Mouse (Mus musculus) olfactory bulb, adult 2 months (tissue): ENCODE results near the gene Rbm14. TPM values are rescaled to one million over a fixed set of nuclear protein-coding genes. Genes with fewer than 3 reads are reported as not detected.
"Not testable (repeated sequence)": the region's sequence is repeated elsewhere in the genome, so short reads cannot be mapped to it uniquely, and the experiment has no call there.

Source experiments
- H3K27ac ChIP-seq: fragments of 200-500 bp; 2 replicates; pipeline ENCODE4 v1.5.1; 2012; ENCODE audit warnings: low read depth, low read length; ENCODE audit not compliant: insufficient read depth
- H3K4me1 ChIP-seq: fragments of 200-500 bp; 2 replicates; pipeline ENCODE4 v1.6.1; 2012; ENCODE audit warnings: low read length; ENCODE audit not compliant: control insufficient read depth, insufficient read depth
- H3K4me3 ChIP-seq: fragments of 200-500 bp; 2 replicates; pipeline ENCODE4 v1.5.1; 2012; ENCODE audit warnings: mild to moderate bottlenecking, low read depth, low read length, moderate library complexity; ENCODE audit not compliant: insufficient read depth
- CTCF ChIP-seq: fragments of 200-500 bp; IDR thresholded peaks from 2 replicates; pipeline ENCODE4 v1.5.1; 2012; ENCODE audit warnings: low read depth, mild to moderate bottlenecking, low read length, moderate library complexity; ENCODE audit not compliant: insufficient read depth
- POLR2A ChIP-seq: fragments of 200-500 bp; IDR thresholded peaks from 2 replicates; pipeline ENCODE4 v1.6.1; 2012; ENCODE audit warnings: mild to moderate bottlenecking, low read depth, low read length, moderate library complexity; ENCODE audit not compliant: insufficient read depth
- WGBS: fragments of 180-500 bp; shearing (Covaris S2); methylation state at CpG from one replicate; pipeline ENCODE4 v1.1.7; 2018; 5-methylcytosine and 5-hydroxymethylcytosine counted together
- polyA plus RNA-seq: library from polyadenylated mRNA; stranded (reverse); fragments of >200 nt; gene quantifications from 2 replicates; pipeline ENCODE4 v1.2.4, GENCODE M21; 2012; ENCODE audit warnings: low replicate concordance; ENCODE audit not compliant: missing spikeins, insufficient read depth, insufficient read length

The Rbm14 gene
- polyA plus RNA-seq, 1 experiment, result not detected

- Histone ChIP-seq H3K27ac (no peak overlapping the region), H3K4me3 (no peak overlapping the region), H3K4me1 (no peaks in the 10 kb centered on the region; the same call in 1 of the 2 replicates)
- 69% methylated on average over 16 of the region's 16 CpGs for WGBS
- TF ChIP-seq POLR2A, result no peak
- TF ChIP-seq CTCF, result no peak
Observed at GRCm38 (mm10) chr19:4828444-4829114, 17.1 kb upstream of the Rbm14 start.

DNA sequence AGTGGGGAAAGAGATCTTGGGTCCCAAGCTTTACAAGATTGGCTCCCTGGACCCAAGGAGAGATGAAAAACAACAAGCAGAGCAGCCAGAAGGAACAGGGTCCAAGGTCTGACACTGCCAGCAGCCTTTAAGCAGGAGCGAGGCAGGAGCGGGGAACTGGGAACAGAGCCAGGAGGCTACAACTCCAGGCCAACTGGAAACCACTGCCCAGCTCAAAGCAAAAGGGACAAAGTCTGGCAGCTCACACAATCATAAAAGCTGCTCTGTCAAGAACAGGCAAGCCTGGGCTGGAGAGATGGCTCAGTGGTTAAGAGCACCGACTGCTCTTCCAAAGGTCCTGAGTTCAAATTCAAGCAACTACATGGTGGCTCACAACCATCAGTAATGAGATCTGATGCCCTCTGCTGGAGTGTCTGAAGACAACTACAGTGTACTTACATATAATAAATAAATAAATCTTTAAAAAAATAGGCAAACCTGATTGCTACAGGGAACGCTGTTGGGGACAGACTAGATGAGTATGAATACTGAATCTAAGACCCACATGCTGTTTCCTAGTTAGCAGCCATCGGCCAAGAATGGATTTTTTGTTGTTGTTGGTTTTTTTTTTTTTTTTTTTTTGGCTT is 9.4 kb upstream of the Rbm14 start:
- H3K27ac ChIP-seq, result no peak overlapping the region
- no peak for TF ChIP-seq CTCF
- no peak for TF ChIP-seq POLR2A
- no peaks in the 10 kb centered on the region for H3K4me1 ChIP-seq
- WGBS, result 42% methylated on average over 5 of the region's 5 CpGs
- H3K4me3 ChIP-seq, result no peak overlapping the region

DNA sequence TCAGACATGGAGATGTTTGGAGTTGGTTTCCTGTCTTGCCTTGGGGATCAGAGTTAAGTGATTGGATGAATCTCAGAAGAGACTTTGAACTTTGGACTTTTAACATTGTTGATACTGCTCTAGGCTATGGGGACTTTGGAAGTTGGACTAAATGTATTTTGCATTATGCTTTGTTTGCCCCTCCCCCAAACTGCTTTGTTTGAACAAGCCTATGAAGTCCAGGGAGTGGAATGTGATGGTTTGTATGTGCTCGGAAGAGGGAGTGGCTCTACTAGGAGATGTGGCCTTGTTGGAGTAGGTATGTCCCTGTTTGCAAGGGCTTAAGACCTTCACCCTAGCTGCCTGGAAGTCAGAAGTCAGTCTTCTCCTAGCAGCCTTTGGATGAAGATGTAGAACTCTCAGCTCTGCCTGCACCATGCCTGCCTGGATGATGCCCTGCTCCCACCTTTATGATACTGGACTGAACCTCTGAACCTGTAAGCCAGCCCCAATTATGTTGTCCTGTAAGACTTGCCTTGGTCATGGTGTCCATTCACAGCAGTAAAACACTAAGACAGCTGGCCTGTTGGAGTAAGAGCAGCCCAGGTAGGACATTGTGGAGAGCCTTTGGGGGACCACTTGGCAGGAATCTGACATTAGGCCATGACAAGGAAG is 5.9 kb upstream of the Rbm14 start:
- Histone ChIP-seq H3K4me1 (no peaks in the 10 kb centered on the region), H3K4me3 (no peak overlapping the region), H3K27ac (no peak overlapping the region)
- TF ChIP-seq POLR2A (no peak), CTCF (no peak)
- 63% methylated on average over 1 of the region's 1 CpGs for whole genome bisulfite sequencing

DNA sequence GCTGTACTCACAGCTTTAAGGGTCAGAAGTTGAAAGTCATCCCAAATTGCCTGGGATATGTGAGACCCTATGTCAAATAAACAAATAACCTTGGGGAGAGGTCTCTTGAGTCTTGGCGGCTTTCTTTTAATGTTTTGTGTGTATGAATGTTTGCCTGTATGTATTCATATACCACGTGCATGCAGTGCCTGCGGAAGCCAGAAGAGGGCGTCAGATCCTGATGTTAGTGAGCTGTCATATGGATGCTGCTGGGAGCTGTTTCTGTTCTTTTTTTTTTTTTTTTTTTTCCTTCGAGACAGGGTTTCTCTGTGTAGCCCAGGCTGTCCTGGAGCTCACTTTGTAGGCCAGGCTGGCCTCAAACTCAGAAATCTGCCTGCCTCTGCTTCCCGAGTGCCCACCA is 1.6 kb upstream of the Rbm14 start:
- WGBS, result 77% methylated on average over 6 of the region's 6 CpGs
- Histone ChIP-seq H3K27ac (no peak overlapping the region), H3K4me3 (no peak overlapping the region), H3K4me1 (0 out of 2 replicates have a peak, but pooled peaks cover 2% of the 10 kb centered on the region)
- TF ChIP-seq POLR2A, result no peak
- no peak for TF ChIP-seq CTCF

- H3K4me1 ChIP-seq, H3K27ac ChIP-seq, H3K4me3 ChIP-seq: not testable (repeated sequence)
- WGBS, result 77% methylated on average over 8 of the region's 8 CpGs
Observed at GRCm38 (mm10) chr19:4812334-4812949, 1.0 kb upstream of the Rbm14 start.

- H3K27ac ChIP-seq, result peak overlapping the region; percentile 76
- TF ChIP-seq POLR2A, result no peak
- TF ChIP-seq CTCF, result no peak
- H3K4me1 ChIP-seq, result 0 out of 2 replicates have a peak, but pooled peaks cover 2% of the 10 kb centered on the region
- 2% methylated on average over 12 of the region's 12 CpGs for WGBS
- H3K4me3 ChIP-seq, result peak overlapping the region; percentile 65
Observed at GRCm38 (mm10) chr19:4811909-4812242, 442 bp upstream of the Rbm14 start.

GRCm38 (mm10) chr19:4810746-4811062 is 730 bp downstream of the Rbm14 start:
- WGBS, result under 1% methylated on average over 17 of the region's 17 CpGs
- TF ChIP-seq POLR2A (no peak), CTCF (no peak)

DNA sequence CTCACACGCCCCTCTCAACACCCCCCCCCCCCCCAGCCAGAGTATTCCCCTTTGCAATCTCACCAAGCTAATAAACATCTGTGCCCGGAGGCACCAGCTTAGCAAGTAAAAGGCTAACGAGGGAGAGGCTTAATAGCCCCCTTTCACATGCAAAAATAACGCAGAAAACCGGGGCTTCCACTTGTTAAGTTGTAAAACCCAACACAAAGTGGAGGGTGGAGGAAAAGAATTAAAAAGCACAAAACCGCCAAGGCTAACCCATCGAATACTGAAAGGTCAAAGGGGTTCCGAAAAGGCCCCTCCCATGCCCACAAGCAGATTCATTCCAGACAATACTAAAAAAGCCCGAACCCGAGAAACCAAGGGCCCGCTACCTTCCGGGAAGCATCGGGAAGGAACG is 1.1 kb downstream of the Rbm14 start:
- no peak for TF ChIP-seq POLR2A
- no peak overlapping the region for H3K27ac ChIP-seq
- 1% methylated on average over 14 of the region's 14 CpGs for WGBS

More at GRCm38 (mm10) chr19:4810746-4811062, 730 bp downstream of the Rbm14 start:
- peak overlapping the region; percentile 96; the same call in 1 of the 2 replicates for H3K27ac ChIP-seq
- 0 out of 2 replicates have a peak, but pooled peaks cover 2% of the 10 kb centered on the region for H3K4me1 ChIP-seq
- peak overlapping the region; percentile 80 for H3K4me3 ChIP-seq

DNA sequence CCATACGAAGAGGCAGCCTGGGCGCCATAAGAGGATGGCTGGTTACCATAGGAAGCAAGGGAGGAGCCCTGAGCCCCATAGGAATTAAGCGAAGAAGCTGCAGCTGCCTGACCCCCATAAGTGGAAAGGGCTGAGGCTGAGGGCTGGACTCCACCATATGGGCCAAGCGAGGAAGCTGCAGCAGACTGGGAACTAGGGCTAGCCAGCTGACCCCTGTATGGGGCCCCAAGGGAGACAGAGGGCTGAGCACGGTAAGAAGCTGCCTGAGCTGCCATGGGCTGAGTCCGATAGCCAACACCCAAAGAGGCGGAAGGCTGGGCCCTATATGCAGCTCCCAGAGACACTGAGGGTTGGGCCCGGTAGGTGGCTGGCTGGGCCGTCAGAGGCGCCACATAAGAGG is 8.2 kb downstream of the Rbm14 start:
- WGBS, result 82% methylated on average over 10 of the region's 10 CpGs
- no peak for TF ChIP-seq POLR2A
- TF ChIP-seq CTCF, result no peak
- Histone ChIP-seq H3K4me1 (peaks cover 22% of the 10 kb centered on the region), H3K4me3 (no peak overlapping the region), H3K27ac (no peak overlapping the region)

More for the DNA sequence above, 1.1 kb downstream of the Rbm14 start:
- 0 out of 2 replicates have a peak, but pooled peaks cover 2% of the 10 kb centered on the region for H3K4me1 ChIP-seq
- peak overlapping the region; percentile 80 for H3K4me3 ChIP-seq

GRCm38 (mm10) chr19:4802691-4803091 is 8.7 kb downstream of the Rbm14 start:
- 93% methylated on average over 7 of the region's 7 CpGs for WGBS
- peaks cover 22% of the 10 kb centered on the region for H3K4me1 ChIP-seq
- TF ChIP-seq CTCF (no peak), POLR2A (no peak)

More at GRCm38 (mm10) chr19:4802691-4803091, 8.7 kb downstream of the Rbm14 start:
- no peak overlapping the region for H3K27ac ChIP-seq
- H3K4me3 ChIP-seq, result no peak overlapping the region
